Mouse (Mus musculus) CD4-positive helper T cell, adult 2 months (primary cell): ENCODE data around the gene Hspa12a.

Experiments
- DNase-seq: peaks from one replicate; pipeline ENCODE4 v3.0.0-alpha.2; 2012; ENCODE audit warnings: low read depth, missing footprints, low spot score

Hspa12a gene

GRCm38 (mm10) chr19:58942841-58943828 is at the start of gene Hspa12a, which contains the start of gene Eno4:
Hspa12a (minus strand) TSS chr19:58943654.
Eno4 (plus strand) TSS chr19:58943425.
- DNase-seq, result peak; percentile 95

DNA sequence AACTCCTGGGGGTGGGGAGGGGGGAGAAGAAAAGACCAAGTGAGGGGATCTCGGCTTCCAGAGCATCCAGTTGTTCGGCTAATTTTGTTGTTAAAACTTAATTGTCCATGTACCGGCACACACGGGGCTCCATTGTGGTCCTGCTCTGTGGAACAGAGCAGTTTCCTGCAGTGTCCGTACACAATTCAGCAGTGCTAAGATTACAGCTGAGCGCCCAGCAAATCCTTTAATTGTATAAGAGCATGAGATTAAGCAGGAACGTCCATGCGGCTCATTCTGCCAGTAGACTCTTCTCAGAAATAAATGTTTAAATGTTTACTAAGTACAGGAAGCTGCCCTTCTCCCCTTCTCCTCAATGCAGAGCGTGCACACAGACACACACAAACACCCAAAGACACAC is 38.1 kb upstream of the Hspa12a start:
- no peak for DNase-seq

GRCm38 (mm10) chr19:58980056-58980440 is 36.6 kb upstream of the Hspa12a start:
- no peak for DNase-seq

- DNase-seq, result no peak
Observed at GRCm38 (mm10) chr19:58979436-58980055, 36.1 kb upstream of the Hspa12a start.

- DNase-seq, result no peak
Observed at GRCm38 (mm10) chr19:58978401-58979171, 35.1 kb upstream of the Hspa12a start.

DNA sequence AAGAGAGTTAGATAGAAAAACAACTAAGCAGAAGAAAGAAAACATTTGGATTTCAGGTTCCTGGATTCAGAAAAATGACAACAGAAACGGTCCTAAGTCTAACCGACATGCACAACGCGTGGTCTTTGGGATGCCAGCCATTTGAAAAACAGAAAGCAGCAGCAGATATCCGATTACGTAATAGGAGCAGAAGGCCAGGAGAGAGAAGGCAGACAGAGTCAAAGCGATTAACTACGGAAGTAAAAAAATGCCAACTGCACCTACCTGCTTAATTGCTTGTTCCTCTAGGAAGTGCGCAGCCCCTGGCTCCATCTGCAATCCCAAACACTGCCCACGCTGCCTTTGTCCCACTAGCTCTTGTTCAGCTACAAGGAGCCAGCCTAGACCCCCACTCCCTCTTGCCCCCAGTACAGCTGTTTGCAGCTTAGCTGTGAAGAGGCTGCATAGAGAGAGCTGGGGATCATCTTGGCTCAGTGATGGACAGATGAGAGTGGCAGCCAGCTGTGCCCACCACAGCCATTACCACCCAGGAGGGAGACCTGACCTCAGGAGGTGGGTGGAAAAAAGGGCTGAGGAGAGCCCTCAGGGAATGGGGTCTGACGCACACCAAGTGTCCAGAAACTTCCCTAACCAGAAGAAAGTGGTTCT is 31.9 kb upstream of the Hspa12a start:
- no peak for DNase-seq

DNA sequence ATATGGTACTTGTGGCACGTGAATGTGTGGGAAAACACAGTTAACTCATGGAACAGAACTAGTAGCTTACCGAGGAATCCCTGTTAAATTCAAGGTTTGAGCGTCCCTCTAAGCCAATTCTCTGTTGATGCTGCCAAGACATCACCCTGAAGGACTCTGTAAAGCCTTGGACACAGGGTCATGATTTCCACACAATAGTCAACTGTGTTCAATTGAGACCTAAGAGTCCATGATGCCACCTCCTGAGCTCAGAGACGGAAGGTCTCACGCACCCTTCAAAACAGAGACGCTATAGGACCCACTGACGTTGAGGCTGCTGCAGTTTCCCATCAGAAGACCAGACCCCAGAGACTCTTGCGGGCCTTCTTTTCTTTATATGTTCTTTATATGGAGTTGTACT is 30.7 kb upstream of the Hspa12a start:
- no peak for DNase-seq

GRCm38 (mm10) chr19:58970826-58971225 is 27.4 kb upstream of the Hspa12a start:
- DNase-seq, result no peak

DNA sequence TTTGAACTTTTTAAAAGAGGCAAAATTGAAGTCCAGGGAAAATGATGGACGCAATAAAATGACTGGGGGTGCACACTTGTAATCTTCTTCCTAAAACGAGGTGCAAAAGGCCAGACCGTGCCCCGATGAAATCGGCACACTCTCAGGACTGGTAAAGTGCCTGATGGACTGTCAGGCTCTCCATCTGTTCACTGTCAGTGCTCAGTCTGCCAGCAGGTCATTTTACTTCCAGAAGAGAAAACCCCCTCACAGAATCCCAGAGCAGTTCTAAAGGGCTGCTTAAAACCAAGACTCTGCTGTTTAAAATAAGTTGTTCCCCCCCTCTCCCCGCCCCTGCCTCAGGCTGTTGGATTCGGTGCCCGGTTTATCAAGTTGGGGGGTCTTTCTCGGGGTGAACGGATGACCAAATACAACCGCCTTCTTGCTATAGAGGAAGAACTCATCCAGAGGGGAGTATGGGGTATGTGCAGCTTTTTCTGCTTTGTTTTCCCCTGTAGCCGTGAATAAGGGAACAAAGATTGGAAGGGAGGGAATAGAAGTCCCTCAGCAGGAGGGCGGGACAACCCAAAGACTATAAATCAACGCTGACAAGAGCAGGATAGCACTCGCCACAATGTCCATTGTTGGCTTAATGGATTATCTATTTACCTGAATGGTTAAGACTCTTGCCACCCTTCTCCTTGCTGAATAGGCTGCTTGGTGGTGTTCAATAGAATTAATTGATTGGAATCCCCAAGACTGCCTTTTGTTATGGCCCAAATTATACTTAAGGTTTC is 25.5 kb upstream of the Hspa12a start:
- no peak for DNase-seq

DNA sequence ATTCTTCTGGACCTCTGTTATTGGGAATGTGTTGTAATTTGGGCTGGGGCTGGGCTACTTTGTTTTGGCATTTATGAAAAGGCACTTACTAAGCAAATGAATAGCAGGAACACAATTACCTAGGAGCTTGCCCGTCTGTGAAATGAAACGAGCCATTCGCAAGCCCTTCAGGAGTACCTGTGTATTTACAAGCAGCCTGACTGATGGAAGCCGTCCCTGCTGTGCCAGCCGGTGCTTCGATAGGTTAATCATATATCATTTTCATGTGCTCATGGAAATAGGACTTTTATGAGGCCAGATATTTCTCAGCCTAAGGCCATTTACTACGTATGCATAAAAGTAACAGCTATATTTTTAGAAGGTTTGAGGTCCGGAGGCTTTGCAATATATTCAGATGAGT is 19.6 kb upstream of the Hspa12a start:
- DNase-seq, result no peak

DNA sequence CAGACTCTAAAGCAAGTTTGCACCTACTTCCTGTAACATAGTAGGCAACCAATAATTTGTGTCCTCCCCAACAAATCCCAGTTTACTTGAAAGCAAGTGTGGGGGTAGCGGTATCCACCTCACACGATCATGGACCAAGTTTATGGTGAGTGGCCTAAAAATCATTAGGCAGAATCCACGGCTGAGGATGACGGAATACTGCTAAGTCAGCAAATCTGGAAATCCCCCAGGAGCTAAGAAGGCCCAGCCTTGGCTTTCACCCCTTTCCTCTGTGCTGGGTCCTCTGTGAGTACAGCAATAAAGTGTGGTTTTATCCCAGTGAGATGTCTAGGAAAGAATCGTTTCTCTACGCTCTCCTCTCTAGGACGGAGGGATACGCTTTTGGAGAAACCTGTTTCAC is 11.3 kb upstream of the Hspa12a start:
- DNase-seq, result no peak

- no peak for DNase-seq
Observed at GRCm38 (mm10) chr19:58952236-58952635, 8.8 kb upstream of the Hspa12a start.

DNA sequence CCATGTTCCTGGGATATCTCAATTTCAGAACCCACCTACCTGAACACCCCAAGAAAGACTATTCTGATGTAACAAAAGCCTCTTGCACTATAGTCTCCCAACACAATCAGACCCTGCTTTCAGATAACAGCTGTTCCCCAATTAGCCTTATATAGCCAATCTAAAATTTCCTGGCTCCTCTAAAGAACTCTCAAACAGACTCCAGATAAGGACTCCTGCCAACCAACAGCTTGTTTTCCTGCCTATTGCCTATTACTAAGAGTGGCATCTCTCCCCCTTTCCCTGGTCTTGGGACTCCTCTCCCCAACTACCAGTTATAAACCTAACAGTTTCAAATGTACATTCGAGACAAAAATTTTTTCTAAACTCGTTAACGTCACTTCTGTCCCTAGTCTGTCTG is 8.1 kb upstream of the Hspa12a start:
- DNase-seq, result no peak

GRCm38 (mm10) chr19:58945959-58946358 is 2.5 kb upstream of the Hspa12a start:
- DNase-seq, result no peak

DNA sequence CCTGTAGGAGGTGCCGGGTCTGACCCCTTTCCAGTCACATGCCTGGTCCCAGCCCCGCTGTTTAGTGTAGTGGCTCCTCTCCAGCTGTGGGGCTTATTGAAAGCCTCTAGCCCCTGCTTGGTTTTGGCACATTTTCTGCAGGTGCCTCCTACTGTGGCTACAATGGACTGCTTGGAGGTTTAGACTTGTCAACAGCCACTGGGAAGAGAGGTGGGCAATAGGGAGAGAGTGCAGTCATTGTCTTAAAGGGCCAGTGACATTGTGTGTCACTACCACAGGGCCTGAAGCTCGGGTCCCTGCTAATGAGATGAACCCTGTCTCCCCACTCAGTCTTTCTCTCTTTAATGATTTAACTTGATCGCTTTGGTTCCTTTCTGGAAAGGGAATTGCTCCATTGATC is 10.4 kb downstream of the Hspa12a start:
- DNase-seq, result no peak

DNA sequence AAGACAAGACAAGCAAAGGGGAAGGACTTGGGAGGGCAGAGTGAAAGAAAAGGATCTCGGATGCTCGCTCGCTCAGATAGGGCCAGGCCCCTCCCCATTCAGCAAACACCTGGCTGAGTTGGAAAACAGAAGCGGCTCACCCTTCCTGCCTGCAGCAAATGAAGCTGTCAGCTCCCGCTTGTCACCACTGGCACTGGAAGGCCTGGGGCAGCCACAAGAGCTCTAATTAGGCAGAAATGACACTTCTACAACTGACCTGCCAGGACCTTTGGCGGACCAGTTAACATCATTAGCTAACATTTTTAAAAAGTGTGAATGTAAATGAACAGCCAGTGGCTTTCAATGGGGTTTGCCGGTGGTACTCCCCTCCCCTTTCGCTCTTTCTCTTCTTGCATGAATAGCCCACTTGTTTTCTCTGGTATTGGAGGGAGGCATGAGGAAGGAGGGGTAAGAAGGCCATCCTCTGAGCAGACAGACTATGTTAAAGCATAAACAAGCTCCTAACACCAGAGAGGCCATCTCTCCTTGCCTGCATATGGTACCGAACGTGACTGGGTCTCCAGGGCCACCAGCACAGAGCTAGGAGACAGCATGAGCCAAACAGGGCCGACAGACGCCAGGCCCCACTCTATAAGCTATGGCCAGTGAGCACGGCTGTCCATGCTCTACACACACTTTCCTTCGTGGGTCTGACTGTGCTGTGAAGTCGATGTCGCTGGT is 12.2 kb downstream of the Hspa12a start:
- no peak for DNase-seq

DNA sequence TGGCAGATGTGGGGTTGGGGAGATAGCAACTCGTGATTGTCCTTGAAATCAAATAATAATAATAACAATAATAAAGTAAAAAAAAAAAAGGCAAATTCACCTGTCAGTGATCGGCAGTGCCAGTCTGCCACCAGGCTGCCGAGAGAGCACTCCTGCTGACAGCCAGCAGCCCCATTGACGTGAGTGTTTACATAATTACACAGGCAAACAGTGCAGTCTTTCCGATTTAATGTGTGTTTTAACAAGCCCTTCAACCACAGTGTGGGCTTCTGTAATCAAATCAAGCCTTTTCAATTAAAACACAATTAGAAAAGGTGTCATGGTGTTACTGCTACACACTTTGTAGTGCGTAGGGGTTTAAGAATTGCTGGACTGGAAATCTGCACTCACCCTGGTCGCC is 24.3 kb downstream of the Hspa12a start:
- no peak for DNase-seq

DNA sequence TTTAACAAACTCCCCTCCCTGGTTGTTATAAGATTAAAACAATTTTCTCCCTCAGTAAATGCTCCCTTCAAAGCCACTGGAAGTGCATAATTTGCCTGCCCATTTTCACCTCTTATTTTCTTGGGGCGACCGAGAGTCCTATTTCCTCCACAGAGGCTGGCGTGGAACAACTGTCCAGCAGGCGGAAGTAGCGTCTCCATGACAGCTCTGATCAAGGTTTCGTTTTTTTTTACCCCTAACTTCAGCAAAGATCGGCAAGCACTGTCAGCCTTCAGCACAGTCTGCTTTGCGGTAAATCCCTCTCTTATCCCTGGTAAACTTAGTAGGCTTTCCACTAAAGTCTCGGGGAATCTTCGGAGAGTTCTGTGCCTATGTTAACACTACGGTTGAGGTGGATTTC is 24.9 kb downstream of the Hspa12a start:
- DNase-seq, result no peak

DNA sequence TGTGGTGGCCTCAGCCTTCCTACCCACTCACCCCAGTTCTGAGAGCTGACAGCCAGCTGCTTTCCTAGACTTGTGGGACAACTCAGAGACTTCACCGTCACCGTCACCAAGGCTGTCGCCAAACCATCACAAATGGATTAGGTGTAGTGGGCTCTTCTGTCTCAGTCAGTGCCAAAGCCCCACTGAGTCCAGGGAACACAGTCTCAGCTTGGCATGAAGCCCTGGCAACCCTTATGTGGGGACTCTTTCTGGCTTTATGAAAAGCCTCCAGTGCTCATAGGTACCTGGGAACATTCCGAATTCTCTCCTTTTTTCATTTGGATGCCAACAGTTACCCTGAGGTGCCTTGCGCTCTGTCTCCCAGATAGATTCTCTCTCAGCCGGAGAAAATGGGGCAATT is 30.2 kb downstream of the Hspa12a start:
- DNase-seq, result no peak

DNA sequence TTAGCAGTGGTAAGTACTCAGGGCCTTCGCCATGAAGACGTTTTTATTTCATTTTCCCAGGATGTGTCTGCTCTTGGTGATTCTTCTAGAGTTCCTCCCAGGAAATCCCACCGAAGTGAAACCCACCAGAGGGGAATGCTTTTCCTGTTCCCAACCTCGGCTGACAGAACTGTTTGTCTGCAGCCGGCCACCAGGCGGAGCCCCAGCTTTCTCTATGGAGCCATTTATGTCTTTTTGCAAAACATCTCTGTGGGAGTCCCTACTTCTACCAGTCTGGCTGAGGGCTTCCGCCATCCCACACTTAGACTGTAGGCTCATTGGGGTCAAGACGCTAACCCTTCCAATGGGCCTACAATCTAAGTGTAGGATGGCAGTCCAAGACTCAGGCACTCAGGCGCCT is 32.1 kb downstream of the Hspa12a start:
- peak; percentile 24 for DNase-seq
